Mouse (Mus musculus) G1E-ER4 (cell line): ENCODE data around the gene Bche. TPM values are rescaled to one million over a fixed set of nuclear protein-coding genes. Genes with fewer than 3 reads are reported as not detected.

Experiments used
- GATA1 ChIP-seq: IDR thresholded peaks from one replicate; pipeline ENCODE4 v1.8.0; 2012; ENCODE audit warnings: low read length, inconsistent platforms
- polyA plus RNA-seq: library from polyadenylated mRNA; stranded (reverse); fragments of >175 nt; gene quantifications from 2 replicates; pipeline ENCODE4 v1.2.3, GENCODE M21; 2012

Gene Bche
- polyA plus RNA-seq, 1 experiment, result not detected

- no peak for TF ChIP-seq GATA1
Observed at GRCm38 (mm10) chr3:73611421-73611820, 96.8 kb downstream of the Bche start.

- no peak for TF ChIP-seq GATA1
Observed at GRCm38 (mm10) chr3:73591757-73592533, 116.3 kb downstream of the Bche start.
